30 mouse cellular contexts compared by ENCODE assay signal in genomic region chr11:88449180-88449579, GRCm38 (mm10).
DNase-seq lines count a peak whose midpoint lies in the region; ATAC-seq and TF ChIP-seq lines count a peak whose summit lies in the region.
"Had no signal": no experiment of that assay in that cellular context is flagged by ENCODE, and none has a peak within 500 bp of the region (broad histone marks: within the 10 kb centered on the region; RNA-seq: fewer than 3 reads in every experiment).

No protein-coding gene starts in this region.

- intact Hi-C loops in heart, postnatal 14 days (cut with DNase I) = no loop called here

- H3K4me3 ChIP-seq in heart, embryonic 12.5 days = no peak overlapping the region
- no peak overlapping the region for H3K4me3 ChIP-seq in hindbrain, embryonic 10.5 days
- H3K4me3 ChIP-seq in hindbrain, embryonic 11.5 days (ENCODE audit: low read depth, low read length) = no peak overlapping the region
- no peak overlapping the region for H3K4me3 ChIP-seq in midbrain, embryonic 13.5 days (replicated peaks)
- no peak overlapping the region for H3K4me3 ChIP-seq in midbrain, postnatal 0 days (ENCODE audit: low read depth, low read length)
- H3K4me3 ChIP-seq in lung, adult 2 months (replicated peaks; ENCODE audit: extremely low read depth, low read depth, low read length) = no peak overlapping the region
- H3K4me3 ChIP-seq: forebrain, embryonic 10.5 days; intestine, embryonic 15.5 days; limb, embryonic 12.5 days; myocyte; neural tube, embryonic 13.5 days had no signal

- no peak for TF ChIP-seq POLR2A in lung, adult 2 months (IDR thresholded peaks at IDR 0.05; ENCODE audit: borderline replicate concordance, extremely low read depth, low read depth, low read length)

- no peak for ATAC-seq in heart, embryonic 12.5 days (ENCODE audit: insufficient number of reproducible peaks, low FRiP score)
- no peak for ATAC-seq in hindbrain, embryonic 11.5 days (ENCODE audit: low FRiP score)
- no peak for ATAC-seq in midbrain, embryonic 13.5 days
- no peak for ATAC-seq in midbrain, postnatal 0 days (ENCODE audit: low FRiP score)
- ATAC-seq: forebrain, embryonic 16.5 days; intestine, embryonic 15.5 days; liver, postnatal 0 days had no signal

- H3K4me1 ChIP-seq in heart, embryonic 12.5 days (replicated peaks) = peaks cover 66% of the 10 kb centered on the region
- H3K4me1 ChIP-seq in hindbrain, embryonic 10.5 days (replicated peaks) = peaks cover 58% of the 10 kb centered on the region
- H3K4me1 ChIP-seq in hindbrain, embryonic 11.5 days (replicated peaks; ENCODE audit: control insufficient read depth, insufficient read depth, low read length) = peaks cover 11% of the 10 kb centered on the region
- peaks cover 61% of the 10 kb centered on the region for H3K4me1 ChIP-seq in midbrain, embryonic 13.5 days (replicated peaks)
- 0 out of 2 replicates have a peak, but pooled peaks cover 1% of the 10 kb centered on the region for H3K4me1 ChIP-seq in midbrain, postnatal 0 days (ENCODE audit: insufficient read depth, low read length)
- no peaks in the 10 kb centered on the region for H3K4me1 ChIP-seq in lung, adult 2 months (ENCODE audit: control insufficient read depth, insufficient read depth, low read length)
- H3K4me1 ChIP-seq: intestine, embryonic 15.5 days had no signal

- 71% methylated on average over 6 of the region's 6 CpGs for WGBS in heart, embryonic 12.5 days
- WGBS in hindbrain, embryonic 10.5 days = 92% methylated on average over 6 of the region's 6 CpGs
- 88% methylated on average over 6 of the region's 6 CpGs for WGBS in hindbrain, embryonic 11.5 days
- WGBS in midbrain, embryonic 13.5 days = 89% methylated on average over 6 of the region's 6 CpGs
- 88% methylated on average over 6 of the region's 6 CpGs for WGBS in midbrain, postnatal 0 days
- WGBS in lung, adult 2 months = 88% methylated on average over 6 of the region's 6 CpGs

- peak overlapping the region; percentile 83 for H3K27ac ChIP-seq in heart, embryonic 12.5 days (ENCODE audit: poor library complexity, severe bottlenecking)
- 0 out of 2 replicates have a peak overlapping the region, but pooled peaks have one; percentile 6 for H3K27ac ChIP-seq in hindbrain, embryonic 10.5 days
- H3K27ac ChIP-seq in hindbrain, embryonic 11.5 days (ENCODE audit: low read depth, low read length) = no peak overlapping the region
- H3K27ac ChIP-seq in midbrain, embryonic 13.5 days = peak overlapping the region; percentile 37; the same call in 1 of the 2 replicates
- H3K27ac ChIP-seq in midbrain, postnatal 0 days (ENCODE audit: low read depth, low read length) = no peak overlapping the region
- H3K27ac ChIP-seq: intestine, embryonic 15.5 days; limb, embryonic 12.5 days had no signal

- no peak overlapping the region for H3K4me2 ChIP-seq in heart, embryonic 12.5 days
- H3K4me2 ChIP-seq in hindbrain, embryonic 11.5 days (replicated peaks; ENCODE audit: low read depth, low read length) = no peak overlapping the region
- H3K4me2 ChIP-seq in midbrain, embryonic 13.5 days (replicated peaks) = no peak overlapping the region
- no peak overlapping the region for H3K4me2 ChIP-seq in midbrain, postnatal 0 days (ENCODE audit: low read depth, low read length, poor library complexity, severe bottlenecking)
- H3K4me2 ChIP-seq: intestine, embryonic 15.5 days; limb, embryonic 12.5 days; liver, embryonic 11.5 days; neural tube, embryonic 13.5 days had no signal

- no peaks in the 10 kb centered on the region for H3K9me3 ChIP-seq in heart, embryonic 12.5 days (replicated peaks)
- H3K9me3 ChIP-seq in hindbrain, embryonic 10.5 days = no peaks in the 10 kb centered on the region
- no peaks in the 10 kb centered on the region for H3K9me3 ChIP-seq in hindbrain, embryonic 11.5 days (ENCODE audit: control insufficient read depth, low read length)
- H3K9me3 ChIP-seq in midbrain, embryonic 13.5 days = no peaks in the 10 kb centered on the region
- H3K9me3 ChIP-seq in midbrain, postnatal 0 days (ENCODE audit: low read length) = no peaks in the 10 kb centered on the region
- H3K9me3 ChIP-seq: forebrain, embryonic 10.5 days; G1E; intestine, embryonic 15.5 days; limb, embryonic 12.5 days; neural tube, embryonic 13.5 days had no signal

- TF ChIP-seq CTCF in midbrain, postnatal 0 days (IDR thresholded peaks at IDR 0.05) = no peak
- no peak for TF ChIP-seq CTCF in lung, adult 2 months (IDR thresholded peaks at IDR 0.05; ENCODE audit: insufficient read depth, low read length)

- H3K36me3 ChIP-seq in heart, embryonic 12.5 days = peaks cover 14% of the 10 kb centered on the region
- H3K36me3 ChIP-seq in hindbrain, embryonic 10.5 days = peaks cover 88% of the 10 kb centered on the region
- no peaks in the 10 kb centered on the region for H3K36me3 ChIP-seq in hindbrain, embryonic 11.5 days (ENCODE audit: control insufficient read depth, insufficient read depth, low read length)
- H3K36me3 ChIP-seq in midbrain, embryonic 13.5 days = 0 out of 2 replicates have a peak, but pooled peaks cover 5% of the 10 kb centered on the region
- no peaks in the 10 kb centered on the region for H3K36me3 ChIP-seq in midbrain, postnatal 0 days (ENCODE audit: insufficient read depth, low read length)
- H3K36me3 ChIP-seq: intestine, embryonic 15.5 days; neural tube, embryonic 13.5 days had no signal

- no peaks in the 10 kb centered on the region for H3K27me3 ChIP-seq in heart, embryonic 12.5 days (replicated peaks)
- H3K27me3 ChIP-seq in hindbrain, embryonic 10.5 days (ENCODE audit: insufficient read depth, poor library complexity, severe bottlenecking) = no peaks in the 10 kb centered on the region
- H3K27me3 ChIP-seq in hindbrain, embryonic 11.5 days (ENCODE audit: control insufficient read depth, insufficient read depth, low read length) = no peaks in the 10 kb centered on the region
- H3K27me3 ChIP-seq in midbrain, embryonic 13.5 days = no peaks in the 10 kb centered on the region
- no peaks in the 10 kb centered on the region for H3K27me3 ChIP-seq in midbrain, postnatal 0 days (ENCODE audit: insufficient read depth, low read length)
- H3K27me3 ChIP-seq: CH12.LX; intestine, embryonic 15.5 days; neural tube, embryonic 13.5 days had no signal

- H3K9ac ChIP-seq in heart, embryonic 12.5 days = 0 out of 2 replicates have a peak overlapping the region, but pooled peaks have one; percentile 5
- no peak overlapping the region for H3K9ac ChIP-seq in hindbrain, embryonic 11.5 days (ENCODE audit: low read depth, low read length)
- H3K9ac ChIP-seq in midbrain, embryonic 13.5 days (replicated peaks) = no peak overlapping the region
- H3K9ac ChIP-seq in midbrain, postnatal 0 days (replicated peaks; ENCODE audit: low read length, poor library complexity, severe bottlenecking) = no peak overlapping the region
- H3K9ac ChIP-seq: intestine, embryonic 15.5 days; limb, embryonic 12.5 days; liver, postnatal 0 days; neural tube, embryonic 13.5 days had no signal

- DNase-seq in heart, postnatal 14 days = no peak
- DNase-seq in hindbrain, embryonic 10.5 days (ENCODE audit: low spot score) = no peak
- DNase-seq in hindbrain, embryonic 11.5 days (ENCODE audit: low spot score) = no peak
- no peak for DNase-seq in midbrain, postnatal 0 days (ENCODE audit: low spot score)
- no peak for DNase-seq in lung, adult 2 months
- DNase-seq: adrenal gland, postnatal 10 days; B cell, adult 2 months; cerebellum, adult 18-20 months; cerebellum, postnatal 14 days; gastrocnemius, postnatal 36 days; kidney, adult 9 months; kidney, postnatal 4 days; liver, postnatal 0 days; lung, postnatal 10 days; midbrain, embryonic 14.5 days; retina, postnatal 1 day; right cerebral cortex, postnatal 25 days; spleen, adult 18-20 months; thymus, postnatal 14 days had no signal

Comparison
In these comparisons a context has a peak if more than half of its experiments do, and no peak if none do; other contexts are left out.
1. H3K27ac ChIP-seq: peak in heart, embryonic 12.5 days (single experiment), hindbrain, embryonic 10.5 days (single experiment) and midbrain, embryonic 13.5 days (single experiment); none in hindbrain, embryonic 11.5 days (single experiment) and midbrain, postnatal 0 days (single experiment).